Mouse (Mus musculus) adrenal gland, postnatal 25 days (tissue): Measurements from ENCODE around the gene Fer. TPM values are rescaled to one million over a fixed set of nuclear protein-coding genes. Genes with fewer than 3 reads are reported as not detected.

Source experiments
- DNase-seq: peaks from one replicate; pipeline ENCODE4 v3.0.0; 2021; ENCODE audit warnings: mixed read lengths
- total RNA-seq: library from RNA; stranded (reverse); gene quantifications from 2 replicates; pipeline ENCODE4 v1.2.3, GENCODE M21; 2021

Fer gene
- total RNA-seq, 1 experiment from 2014 or later: 23.3 TPM

DNA sequence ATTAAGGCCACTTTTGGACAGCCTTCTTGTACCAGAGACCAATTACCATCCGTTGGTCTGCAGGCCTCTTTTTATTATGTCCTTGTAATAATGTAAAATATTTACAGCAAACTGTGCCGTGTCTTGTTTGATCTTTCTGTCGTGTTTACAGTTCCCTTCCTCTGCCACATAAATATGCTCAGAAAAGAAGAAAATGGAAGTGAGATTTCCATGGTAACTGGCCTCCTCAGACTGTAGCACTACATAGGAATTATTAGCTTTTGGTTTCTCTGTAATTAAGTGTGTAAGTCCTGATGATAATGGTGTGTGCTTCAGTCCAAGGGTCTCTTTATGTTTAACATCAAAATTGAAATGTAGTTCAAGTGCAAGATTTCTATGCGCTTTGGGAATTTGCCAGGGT lies 283.5 kb downstream of the Fer start:
- DNase-seq: no peak

DNA sequence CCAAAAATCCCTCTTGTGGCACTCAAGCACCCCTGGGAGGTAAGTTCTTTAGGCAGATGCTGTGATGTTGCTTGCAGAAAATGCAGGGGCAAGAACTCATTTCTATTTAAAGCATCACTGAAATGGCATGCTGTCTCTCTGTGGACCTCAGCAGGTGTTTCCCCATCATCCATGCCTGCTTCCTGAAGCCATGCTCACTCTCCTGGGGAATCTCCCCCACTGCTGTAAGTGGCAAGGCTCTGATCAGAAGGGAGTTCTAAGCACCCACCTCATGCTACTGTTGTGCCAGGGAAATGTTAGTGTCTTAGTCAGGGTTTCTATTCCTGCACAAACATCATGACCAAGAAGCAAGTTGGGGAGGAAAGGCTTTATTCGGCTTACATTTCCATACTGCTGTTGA lies 287.9 kb downstream of the Fer start:
- DNase-seq: no peak

DNA sequence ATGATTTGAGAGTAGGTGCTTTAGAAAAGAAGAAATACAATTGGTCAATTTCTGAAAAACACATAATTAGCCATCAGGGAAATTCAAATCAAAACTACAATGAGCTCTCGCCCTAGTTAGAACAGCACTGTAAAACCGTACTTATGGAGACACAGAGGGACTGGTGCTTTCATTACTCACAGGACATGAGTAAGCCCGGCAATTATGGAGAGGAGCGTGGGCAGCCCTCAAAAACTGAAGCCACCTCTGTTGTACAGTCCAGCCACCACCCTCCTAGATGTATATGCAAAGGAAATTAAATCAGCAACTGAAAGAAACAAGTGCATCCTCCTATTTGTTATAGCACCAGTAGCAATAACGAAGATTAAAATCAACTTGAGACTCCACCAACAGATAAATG lies 304.9 kb downstream of the Fer start:
- no peak for DNase-seq

DNA sequence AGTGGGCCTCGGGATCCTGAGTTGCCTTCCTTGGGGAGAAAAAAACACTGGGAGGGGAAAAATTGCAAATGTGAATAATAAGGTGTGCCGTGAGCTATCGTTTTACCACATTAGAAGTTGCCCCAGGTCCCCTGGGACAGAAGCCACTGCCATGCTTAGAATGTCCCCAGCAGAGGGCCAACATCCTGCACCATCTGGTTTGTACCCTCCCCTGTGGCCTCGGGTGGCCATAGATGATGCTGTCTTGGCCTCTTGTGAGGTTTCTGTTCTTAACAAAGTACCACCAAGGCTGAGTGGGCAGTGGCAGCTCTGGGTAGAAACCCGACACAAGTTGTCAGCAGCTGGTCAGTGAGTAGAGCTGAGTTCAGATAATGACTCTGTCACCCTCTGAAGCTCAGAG lies 307.2 kb downstream of the Fer start:
- no peak for DNase-seq

DNA sequence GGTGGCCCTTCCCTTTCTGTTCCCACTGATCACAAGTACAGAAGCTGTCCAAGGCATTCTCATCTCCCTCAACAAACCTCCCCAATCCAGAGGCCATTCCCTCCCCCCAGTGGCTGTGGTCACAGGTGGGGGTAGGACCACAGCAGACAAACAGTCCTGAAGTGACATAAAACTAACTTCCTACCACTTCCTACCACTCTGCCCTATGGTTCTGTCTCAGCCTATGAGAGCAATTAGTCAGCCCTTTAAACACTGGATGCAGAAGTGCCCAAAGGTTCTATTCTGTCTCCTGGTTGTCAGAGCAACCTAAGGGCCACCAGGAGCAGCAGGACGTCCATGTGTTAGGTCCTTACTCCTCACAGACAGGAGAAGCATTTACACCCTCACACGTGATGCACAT lies 309.6 kb downstream of the Fer start:
- no peak for DNase-seq

DNA sequence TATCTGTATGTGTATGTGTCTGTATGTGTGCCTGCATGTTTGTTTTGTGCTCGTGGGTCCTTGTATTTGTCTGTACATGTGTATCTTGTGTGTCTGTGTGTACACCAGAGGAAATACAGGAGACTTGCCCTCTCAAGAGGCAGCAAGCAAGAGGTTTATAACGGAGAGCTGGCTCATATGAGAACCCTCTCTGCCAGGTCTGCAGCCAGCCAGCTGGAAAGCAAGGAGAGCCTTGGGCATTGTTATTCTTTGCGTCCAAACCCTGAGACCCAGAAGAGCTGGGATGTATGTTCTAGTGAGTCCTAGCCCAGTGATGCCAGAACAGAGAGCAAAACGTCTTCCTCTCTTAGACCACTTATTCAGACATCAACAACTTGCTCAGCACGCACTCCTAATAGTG lies 317.7 kb downstream of the Fer start:
- DNase-seq: no peak

DNA sequence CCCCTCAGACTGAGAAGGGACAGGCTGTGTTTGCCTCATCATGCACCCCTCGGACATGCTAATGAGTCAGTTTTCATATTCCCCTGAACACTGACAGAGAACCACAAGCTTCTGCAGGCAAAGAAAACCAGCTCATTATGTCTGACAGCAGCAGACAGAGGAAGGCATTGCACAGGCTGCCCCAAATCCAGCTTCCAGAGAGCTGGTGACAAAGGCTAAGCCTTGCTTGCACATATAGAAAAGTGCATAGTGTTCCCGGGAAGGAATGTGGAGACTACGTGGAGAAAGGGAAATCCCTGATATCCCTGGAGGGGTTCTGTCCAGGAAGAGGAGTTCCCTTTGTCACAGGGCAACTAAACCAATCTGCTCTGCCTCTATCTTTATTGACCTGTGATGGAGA lies 318.4 kb downstream of the Fer start:
- no peak for DNase-seq

DNA sequence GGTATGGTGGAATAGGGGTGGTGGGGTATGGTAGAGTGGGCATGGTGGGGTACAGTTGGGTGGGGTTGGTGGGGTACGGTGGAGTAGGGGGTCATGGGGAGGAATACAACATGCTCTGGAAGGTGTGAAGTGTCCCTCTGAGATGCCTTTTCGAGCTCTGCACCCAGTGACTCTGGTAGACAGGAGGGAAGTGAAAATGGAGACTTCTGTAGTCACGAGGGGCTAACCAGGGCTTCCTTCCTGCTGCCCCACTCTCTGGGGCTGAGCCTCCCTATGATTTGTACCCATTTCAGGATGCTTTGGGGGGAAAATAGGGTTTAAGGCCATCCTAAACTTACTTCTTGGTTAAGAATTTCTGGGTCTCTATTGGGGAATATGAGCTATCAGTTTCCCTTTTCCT lies 319.7 kb downstream of the Fer start:
- DNase-seq: no peak

DNA sequence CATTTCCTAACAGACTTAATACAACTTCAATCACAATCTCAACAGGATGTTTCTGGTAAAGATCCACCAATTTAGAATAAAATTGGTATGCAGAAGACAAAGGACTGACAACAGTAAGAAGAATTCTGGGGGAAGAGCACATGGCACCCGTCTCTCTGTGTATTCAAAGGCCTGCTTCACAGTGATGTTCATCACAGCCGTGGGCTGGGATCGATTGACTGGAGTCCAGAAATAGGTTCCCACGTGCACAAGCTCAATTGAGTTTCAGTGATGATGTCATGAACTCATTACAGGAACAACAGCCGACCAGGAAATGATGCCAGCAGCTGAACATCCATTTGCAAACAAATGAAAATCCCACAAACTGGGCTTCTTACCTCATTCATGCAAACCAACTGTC lies 320.3 kb downstream of the Fer start:
- no peak for DNase-seq

Other genes with a start within 250 kb of the Fer start
- 1.5 and 2.2 TPM in 2 replicates for gene A930002H24Rik, start 729 bp downstream of the Fer start, total RNA-seq